Mouse (Mus musculus) ES-E14 (cell line): ENCODE measurements around the gene Fgf14. TPM values are rescaled to one million over a fixed set of nuclear protein-coding genes. Genes with fewer than 3 reads are reported as not detected.

Experiments
- DNase-seq: peaks from one replicate; pipeline ENCODE4 v3.0.0-alpha.2; 2013; ENCODE audit warnings: low read depth, low spot score
- H3K27ac ChIP-seq: 2 replicates; pipeline ENCODE4 v1.5.1; 2012; ENCODE audit warnings: low read depth, mild to moderate bottlenecking, low read length, moderate library complexity, mixed read lengths; ENCODE audit not compliant: poor library complexity, insufficient read depth, severe bottlenecking
- H3K36me3 ChIP-seq: 2 replicates; pipeline ENCODE4 v1.6.1; 2012; ENCODE audit warnings: mild to moderate bottlenecking, low read length, moderate library complexity, mixed read lengths; ENCODE audit not compliant: control insufficient read depth, poor library complexity, insufficient read depth, severe bottlenecking
- H3K4me1 ChIP-seq, 2 experiments: fragments of 150-350 bp in 1 of 2; sonication (generic) in 1 of 2; 2 replicates each; pipeline ENCODE4 v1.6.1; 2012; ENCODE audit warnings: low read length in 2 of 2, mild to moderate bottlenecking in 1 of 2, mixed read lengths in 1 of 2; ENCODE audit not compliant: control insufficient read depth in 2 of 2, insufficient read depth in 2 of 2, poor library complexity in 1 of 2
- H3K4me3 ChIP-seq, 2 experiments: fragments of 150-350 bp in 1 of 2; sonication (generic) in 1 of 2; 2 replicates each; pipeline ENCODE4 v1.5.1; 2012; ENCODE audit warnings: low read length in 2 of 2, low read depth in 1 of 2, mild to moderate bottlenecking in 1 of 2, mixed read lengths in 1 of 2; ENCODE audit not compliant: insufficient read depth in 1 of 2, poor library complexity in 1 of 2, severe bottlenecking in 1 of 2
- H3K9ac ChIP-seq: 2 replicates; pipeline ENCODE4 v1.6.1; 2012; ENCODE audit warnings: low read depth, mild to moderate bottlenecking, low read length, mixed read lengths; ENCODE audit not compliant: poor library complexity, insufficient read depth, severe bottlenecking
- H3K9me3 ChIP-seq: fragments of 150-350 bp; sonication (generic); 2 replicates; pipeline ENCODE4 v1.6.1; 2012; ENCODE audit warnings: low read depth, mild to moderate bottlenecking, low read length; ENCODE audit not compliant: control insufficient read depth, insufficient read depth
- CHD2 ChIP-seq: IDR thresholded peaks from 2 replicates; pipeline ENCODE4 v1.6.1; 2014; ENCODE audit warnings: mild to moderate bottlenecking, low read depth, low read length, inconsistent platforms
- HCFC1 ChIP-seq: IDR thresholded peaks from 2 replicates; pipeline ENCODE4 v1.6.1; 2012; ENCODE audit warnings: low read length, inconsistent platforms, borderline replicate concordance; ENCODE audit not compliant: insufficient read depth
- MAFK ChIP-seq: IDR thresholded peaks from 2 replicates; pipeline ENCODE4 v1.6.1; 2014; ENCODE audit warnings: mild to moderate bottlenecking, low read depth, low read length, inconsistent platforms; ENCODE audit not compliant: insufficient read depth
- ZC3H11A ChIP-seq: IDR thresholded peaks from 2 replicates; pipeline ENCODE4 v1.6.1; 2012; ENCODE audit warnings: low read depth, mild to moderate bottlenecking, inconsistent platforms, low read length, borderline replicate concordance
- ZNF384 ChIP-seq: IDR thresholded peaks from 2 replicates; pipeline ENCODE4 v1.6.1; 2012; ENCODE audit warnings: low read depth, low read length, inconsistent platforms
- in situ Hi-C, 2 experiments: fragments of 600-800 bp; cut with MboI; formaldehyde crosslinking; loops; one replicate each; pipeline ENCODE4 v1.15.1; 2025; ENCODE audit warnings: low sequenced_read_pairs in 2 of 2, inconsistent platforms in 1 of 2; ENCODE audit not compliant: unreplicated experiment in 2 of 2
- total RNA-seq: library from RNA; depleted of rRNA; stranded (reverse); fragments of 300-350 nt; gene quantifications from 2 replicates; pipeline ENCODE4 v1.2.3, GENCODE M21; 2012

The Fgf14 gene
- total RNA-seq, 1 experiment = 0.09 TPM

- no peak overlapping the region for H3K4me3 ChIP-seq
- H3K9me3 ChIP-seq = no peaks in the 10 kb centered on the region
- no peaks in the 10 kb centered on the region for H3K4me1 ChIP-seq
- no peak for DNase-seq
- in situ Hi-C loops = no loop called here
- no peak overlapping the region for H3K9ac ChIP-seq
- no peak for TF ChIP-seq ZC3H11A
- no peak for TF ChIP-seq ZNF384
- TF ChIP-seq CHD2 = no peak
- no peak for TF ChIP-seq HCFC1
- no peak for TF ChIP-seq MAFK
- no peak overlapping the region for H3K27ac ChIP-seq
- no peaks in the 10 kb centered on the region for H3K36me3 ChIP-seq
These were observed 398.5 kb downstream of the Fgf14 start for GRCm38 (mm10) chr14:124278384-124278944.

GRCm38 (mm10) chr14:124266977-124267376 lies 409.9 kb downstream of the Fgf14 start:
- Histone ChIP-seq H3K9me3 (no peaks in the 10 kb centered on the region), H3K36me3 (no peaks in the 10 kb centered on the region), H3K27ac (no peak overlapping the region), H3K4me3 (no peak overlapping the region), H3K4me1 (no peaks in the 10 kb centered on the region), H3K9ac (no peak overlapping the region)
- TF ChIP-seq ZNF384 = no peak
- 0 out of 2 replicates have a peak, but pooled peaks have one; percentile 10 for TF ChIP-seq ZC3H11A
- in situ Hi-C loops = no loop called here
- no peak for DNase-seq

- in situ Hi-C loops = no loop called here
- H3K27ac ChIP-seq = no peak overlapping the region
- H3K9me3 ChIP-seq = no peaks in the 10 kb centered on the region
- no peak for DNase-seq
- H3K4me1 ChIP-seq = no peaks in the 10 kb centered on the region
- H3K9ac ChIP-seq = no peak overlapping the region
- no peak for TF ChIP-seq ZC3H11A
- TF ChIP-seq ZNF384 = no peak
- TF ChIP-seq CHD2 = no peak
- no peak for TF ChIP-seq HCFC1
- TF ChIP-seq MAFK = no peak
- no peak overlapping the region for H3K4me3 ChIP-seq
- no peaks in the 10 kb centered on the region for H3K36me3 ChIP-seq
These were observed 412.3 kb downstream of the Fgf14 start for GRCm38 (mm10) chr14:124264541-124265059.

GRCm38 (mm10) chr14:124263199-124263598 lies 413.7 kb downstream of the Fgf14 start:
- H3K9me3 ChIP-seq = no peaks in the 10 kb centered on the region
- H3K9ac ChIP-seq = no peak overlapping the region
- TF ChIP-seq ZC3H11A = no peak
- TF ChIP-seq HCFC1 = no peak
- TF ChIP-seq MAFK = no peak
- TF ChIP-seq ZNF384 = no peak
- no peak for TF ChIP-seq CHD2
- no peak overlapping the region for H3K27ac ChIP-seq
- H3K4me3 ChIP-seq = no peak overlapping the region
- no peak for DNase-seq
- no peaks in the 10 kb centered on the region for H3K36me3 ChIP-seq
- in situ Hi-C loops = no loop called here
- no peaks in the 10 kb centered on the region for H3K4me1 ChIP-seq

- Histone ChIP-seq H3K9me3 (no peaks in the 10 kb centered on the region), H3K36me3 (no peaks in the 10 kb centered on the region), H3K27ac (no peak overlapping the region), H3K4me3 (no peak overlapping the region), H3K9ac (no peak overlapping the region), H3K4me1 (no peaks in the 10 kb centered on the region)
- DNase-seq = no peak
- TF ChIP-seq HCFC1 = no peak
- TF ChIP-seq CHD2 = no peak
- TF ChIP-seq MAFK = no peak
- TF ChIP-seq ZC3H11A = no peak
- no peak for TF ChIP-seq ZNF384
- in situ Hi-C loops = no loop called here
These were observed 429.4 kb downstream of the Fgf14 start for GRCm38 (mm10) chr14:124247517-124247916.
